Mouse (Mus musculus) liver, embryonic 11.5 days (tissue): ENCODE data around the gene Lrrk1. TPM values are rescaled to one million over a fixed set of nuclear protein-coding genes. Genes with fewer than 3 reads are reported as not detected.

Experiments used
- ATAC-seq: fragments of 200-750 bp; cut with Nextera tagmentation; replicated peaks from 2 replicates; pipeline ENCODE4 v1.8.0; 2017; ENCODE audit warnings: moderate number of reproducible peaks, mild to moderate bottlenecking, moderate TSS enrichment, moderate library complexity; ENCODE audit not compliant: low FRiP score
- DNase-seq: peaks from one replicate; pipeline ENCODE4 v3.0.0-alpha.2; 2017; ENCODE audit warnings: low spot score
- H3K27ac ChIP-seq: fragments of 300-500 bp; sonication (generic); 2 replicates; pipeline ENCODE4 v1.5.1; 2014; ENCODE audit warnings: mild to moderate bottlenecking, low read depth, low read length, control low read depth
- H3K27me3 ChIP-seq: fragments of 300-500 bp; sonication (generic); replicated peaks from 2 replicates; pipeline ENCODE4 v1.6.1; 2014; ENCODE audit warnings: low read length, mixed read lengths; ENCODE audit not compliant: control insufficient read depth, insufficient read depth
- H3K36me3 ChIP-seq: fragments of 300-500 bp; sonication (generic); 2 replicates; pipeline ENCODE4 v1.6.1; 2014; ENCODE audit warnings: mild to moderate bottlenecking, low read length, moderate library complexity, mixed read lengths; ENCODE audit not compliant: control insufficient read depth, insufficient read depth
- H3K4me1 ChIP-seq: fragments of 300-500 bp; sonication (generic); replicated peaks from 2 replicates; pipeline ENCODE4 v1.6.1; 2014; ENCODE audit warnings: low read length, mixed read lengths; ENCODE audit not compliant: control insufficient read depth, insufficient read depth
- H3K4me2 ChIP-seq: fragments of 300-500 bp; sonication (generic); 2 replicates; pipeline ENCODE4 v1.6.1; 2014; ENCODE audit warnings: mild to moderate bottlenecking, control low read depth, moderate library complexity
- H3K4me3 ChIP-seq: fragments of 300-500 bp; sonication (generic); 2 replicates; pipeline ENCODE4 v1.5.1; 2014; ENCODE audit warnings: low read depth, low read length, control low read depth
- H3K9ac ChIP-seq: fragments of 300-500 bp; sonication (generic); 2 replicates; pipeline ENCODE4 v1.6.1; 2014; ENCODE audit warnings: low read depth, low read length, control low read depth
- H3K9me3 ChIP-seq: fragments of 300-500 bp; sonication (generic); 2 replicates; pipeline ENCODE4 v1.6.1; 2016; ENCODE audit warnings: low read length, inconsistent platforms, mixed read lengths; ENCODE audit not compliant: control insufficient read depth
- WGBS: fragments of 180-500 bp; shearing (Covaris S2); extraction: QIAGEN DNeasy Blood & Tissue Kit; methylation state at CpG from one replicate; pipeline ENCODE4 v1.1.7; 2014; 5-methylcytosine and 5-hydroxymethylcytosine counted together
- polyA plus RNA-seq: library from polyadenylated mRNA; unstranded; fragments of >200 nt; fragmentation: Nextera tagmentation; extraction: Ambion mirVana; gene quantifications from 2 replicates; pipeline ENCODE4 v1.2.1, GENCODE M21; 2014

Gene Lrrk1
- polyA plus RNA-seq, 1 experiment from 2014 or later: 9.3 TPM

DNA sequence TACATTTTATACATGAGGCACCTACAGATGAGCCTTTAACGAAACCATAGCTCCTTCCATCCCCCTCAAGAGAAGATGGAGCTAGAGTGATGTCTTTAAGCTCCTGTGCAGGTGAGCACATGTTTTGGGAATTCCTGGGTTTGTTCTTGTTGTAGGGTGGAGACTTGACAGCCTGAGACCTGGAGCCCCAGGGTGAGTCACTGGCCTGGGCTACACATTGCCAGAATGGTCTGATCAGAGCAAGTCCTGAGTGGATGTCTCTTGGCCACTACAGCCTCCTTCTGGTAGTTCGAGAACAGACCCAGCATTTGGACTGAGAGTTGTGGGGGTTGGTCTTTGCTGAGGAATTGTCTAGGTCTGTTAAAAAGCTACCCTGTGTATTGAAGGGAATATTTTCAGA lies 186.5 kb downstream of the Lrrk1 start:
- no peaks in the 10 kb centered on the region for H3K27me3 ChIP-seq
- H3K4me3 ChIP-seq: no peak overlapping the region
- no peak overlapping the region for H3K4me2 ChIP-seq
- peaks cover 43% of the 10 kb centered on the region for H3K4me1 ChIP-seq
- no peak overlapping the region for H3K27ac ChIP-seq
- WGBS: 88% methylated on average over 2 of the region's 2 CpGs
- no peak for DNase-seq
- H3K9me3 ChIP-seq: no peaks in the 10 kb centered on the region
- no peak for ATAC-seq
- no peak overlapping the region for H3K9ac ChIP-seq
- H3K36me3 ChIP-seq: no peaks in the 10 kb centered on the region

DNA sequence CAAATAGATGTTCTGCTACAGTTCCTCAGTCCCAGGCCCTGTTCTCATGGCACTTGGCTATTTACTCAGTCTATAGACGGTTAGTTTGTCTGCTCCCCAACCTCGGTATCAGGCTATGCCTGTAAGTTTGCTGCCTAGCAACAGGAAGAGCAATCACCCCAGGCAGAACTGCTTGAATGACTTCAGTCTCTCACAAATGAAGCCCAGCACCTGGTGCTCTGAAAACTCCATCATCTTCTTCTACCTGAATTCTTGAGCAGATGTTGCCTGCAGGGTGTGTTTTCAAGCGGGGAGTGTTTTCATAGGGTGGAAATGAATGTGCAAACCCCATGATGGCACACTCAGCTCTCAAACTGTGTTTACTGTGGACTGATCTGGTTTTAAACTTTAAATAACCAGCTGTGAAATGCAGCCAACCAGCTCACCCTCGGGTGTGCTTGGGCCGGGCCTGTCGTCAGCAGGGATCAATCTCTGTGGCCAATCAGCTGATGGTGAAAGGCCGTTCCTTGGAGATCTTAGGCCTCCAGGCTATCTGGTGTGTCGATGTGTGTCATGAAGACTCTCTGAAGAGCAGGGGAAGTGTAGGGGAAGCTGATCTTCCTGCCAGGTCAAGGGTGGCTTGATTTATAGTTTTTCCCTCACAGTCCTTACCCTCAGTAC lies 187.2 kb downstream of the Lrrk1 start:
- DNase-seq (no peak), ATAC-seq (no peak)
- Histone ChIP-seq H3K27ac (peak overlapping the region; percentile 35; the same call in 1 of the 2 replicates), H3K4me3 (no peak overlapping the region), H3K4me2 (no peak overlapping the region), H3K9ac (no peak overlapping the region), H3K36me3 (no peaks in the 10 kb centered on the region), H3K4me1 (peaks cover 49% of the 10 kb centered on the region), H3K27me3 (no peaks in the 10 kb centered on the region), H3K9me3 (no peaks in the 10 kb centered on the region)
- WGBS: 28% methylated on average over 8 of the region's 8 CpGs

DNA sequence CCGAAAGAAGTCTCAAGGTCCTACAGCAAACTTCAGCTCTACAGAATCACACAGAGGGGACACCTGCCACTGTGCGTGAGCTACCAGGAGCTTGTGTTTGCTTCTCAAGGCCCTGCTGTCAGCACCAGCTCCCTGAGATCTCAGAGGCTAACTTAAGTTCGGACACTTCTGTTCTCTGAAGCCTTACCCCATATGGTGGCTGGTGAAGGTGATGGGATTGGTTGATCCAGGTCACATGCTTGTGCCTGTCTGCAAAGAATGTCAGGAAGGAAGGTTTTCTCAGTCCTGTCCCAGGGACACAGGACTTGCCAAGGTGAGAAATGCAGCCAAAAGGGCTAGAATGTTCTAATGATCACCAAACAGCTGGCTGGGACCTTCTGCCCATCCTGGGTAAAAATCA lies 187.8 kb downstream of the Lrrk1 start:
- no peaks in the 10 kb centered on the region for H3K36me3 ChIP-seq
- no peaks in the 10 kb centered on the region for H3K9me3 ChIP-seq
- no peak overlapping the region for H3K9ac ChIP-seq
- DNase-seq (no peak), ATAC-seq (no peak)
- peak overlapping the region; percentile 35; the same call in 1 of the 2 replicates for H3K27ac ChIP-seq
- H3K27me3 ChIP-seq: no peaks in the 10 kb centered on the region
- no peak overlapping the region for H3K4me2 ChIP-seq
- peaks cover 54% of the 10 kb centered on the region for H3K4me1 ChIP-seq
- no peak overlapping the region for H3K4me3 ChIP-seq
- WGBS: 77% methylated on average over 3 of the region's 3 CpGs

DNA sequence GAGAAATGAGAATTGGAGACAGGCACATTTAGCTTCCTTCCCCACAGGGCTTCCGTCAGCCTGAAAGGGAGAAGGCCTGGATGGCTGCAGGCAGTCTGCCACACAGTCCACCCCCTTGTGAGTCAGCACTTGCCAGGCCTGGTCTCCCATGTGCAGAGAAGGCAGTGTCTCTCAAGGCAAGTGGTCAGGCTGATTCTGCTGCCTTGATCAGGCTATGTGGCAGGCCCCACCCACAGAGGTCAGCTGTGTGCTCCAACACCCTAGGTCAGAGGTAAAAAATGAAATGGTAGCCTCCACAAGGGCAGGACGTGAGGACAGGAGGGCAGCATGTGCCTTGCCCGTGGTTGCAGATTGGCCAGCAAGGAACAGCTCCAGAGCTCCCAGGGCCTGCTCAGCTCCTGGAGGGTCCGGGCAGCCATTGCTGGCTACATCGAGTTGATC lies 188.7 kb downstream of the Lrrk1 start:
- WGBS: 56% methylated on average over 5 of the region's 5 CpGs
- peaks cover 63% of the 10 kb centered on the region for H3K4me1 ChIP-seq
- DNase-seq (no peak), ATAC-seq (peak; percentile 27)
- no peak overlapping the region for H3K4me3 ChIP-seq
- H3K27ac ChIP-seq: peak overlapping the region; percentile 52
- peak overlapping the region; percentile 31 for H3K9ac ChIP-seq
- H3K9me3 ChIP-seq: no peaks in the 10 kb centered on the region
- H3K27me3 ChIP-seq: no peaks in the 10 kb centered on the region
- H3K36me3 ChIP-seq: no peaks in the 10 kb centered on the region
- no peak overlapping the region for H3K4me2 ChIP-seq

DNA sequence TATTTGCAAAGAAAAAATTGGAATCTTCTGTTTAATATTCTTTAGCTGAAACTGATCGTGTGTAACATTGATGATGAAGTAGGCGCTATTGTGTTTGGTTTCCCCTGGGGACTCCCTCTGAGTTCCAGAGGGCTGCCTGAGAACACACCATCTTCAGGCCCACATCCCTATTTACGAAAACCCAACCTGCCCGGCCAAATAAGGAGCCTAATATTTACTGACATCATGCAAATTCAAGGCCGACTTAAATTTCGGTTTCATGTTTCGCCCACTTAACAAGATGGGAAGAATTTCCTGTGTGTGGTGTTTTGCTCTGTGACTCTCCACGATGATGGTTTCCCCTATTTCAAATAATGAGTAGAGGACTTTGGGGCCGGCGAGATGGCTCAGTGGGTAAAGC lies 189.7 kb downstream of the Lrrk1 start:
- no peaks in the 10 kb centered on the region for H3K27me3 ChIP-seq
- H3K9me3 ChIP-seq: no peaks in the 10 kb centered on the region
- 83% methylated on average over 10 of the region's 10 CpGs for WGBS
- no peak overlapping the region for H3K4me3 ChIP-seq
- ATAC-seq: no peak
- no peaks in the 10 kb centered on the region for H3K36me3 ChIP-seq
- H3K4me2 ChIP-seq: no peak overlapping the region
- no peak for DNase-seq
- H3K9ac ChIP-seq: no peak overlapping the region
- peaks cover 71% of the 10 kb centered on the region for H3K4me1 ChIP-seq
- H3K27ac ChIP-seq: no peak overlapping the region; the same call in 1 of the 2 replicates

DNA sequence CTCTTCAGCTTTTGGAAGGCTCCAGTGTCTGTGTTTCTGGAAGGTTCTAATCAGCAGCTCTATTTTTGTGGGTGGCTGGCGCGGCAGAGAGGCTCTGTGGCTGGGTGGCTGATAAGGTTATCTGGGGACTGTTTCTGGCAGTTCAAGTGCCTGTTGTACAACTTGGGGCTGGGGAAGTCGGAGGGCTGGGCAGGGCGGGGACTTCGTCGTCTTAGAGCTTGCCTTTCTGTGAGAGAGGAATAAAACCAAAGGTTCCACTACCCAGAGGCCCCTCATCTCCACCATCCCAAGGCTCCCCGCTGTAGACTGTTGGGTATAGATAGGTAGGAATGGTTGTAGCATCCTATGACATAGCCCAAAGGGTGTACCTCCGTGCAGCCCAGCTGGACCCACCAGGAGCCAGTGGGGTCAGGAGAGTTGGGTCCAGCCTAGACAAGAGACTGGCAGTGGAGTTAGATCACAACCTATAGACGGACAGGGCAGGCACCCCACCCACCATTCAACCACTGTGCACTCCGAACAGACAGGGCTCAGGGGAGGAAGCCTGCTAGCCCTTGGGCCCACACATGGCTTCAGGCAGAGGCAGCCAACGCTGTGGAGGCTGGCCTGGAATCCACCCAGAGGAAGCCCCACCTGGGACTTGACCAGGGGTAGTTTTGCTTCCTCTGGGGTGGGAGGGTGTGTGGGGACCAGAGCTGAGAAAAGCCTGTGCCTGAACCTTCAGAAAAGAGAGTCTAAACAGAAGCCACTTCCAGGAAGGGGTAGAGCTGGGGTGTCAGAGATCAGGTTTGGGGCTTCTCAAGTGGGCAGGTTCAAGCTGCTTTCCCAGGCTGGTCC lies 191.3 kb downstream of the Lrrk1 start:
- Histone ChIP-seq H3K4me2 (peak overlapping the region; percentile 53), H3K4me3 (no peak overlapping the region), H3K36me3 (no peaks in the 10 kb centered on the region), H3K4me1 (peaks cover 73% of the 10 kb centered on the region), H3K9me3 (no peaks in the 10 kb centered on the region), H3K27ac (peak overlapping the region; percentile 100), H3K27me3 (no peaks in the 10 kb centered on the region), H3K9ac (peak overlapping the region; percentile 62)
- ATAC-seq: peak; percentile 91
- WGBS: 18% methylated on average over 11 of the region's 11 CpGs
- peak; percentile 75 for DNase-seq

DNA sequence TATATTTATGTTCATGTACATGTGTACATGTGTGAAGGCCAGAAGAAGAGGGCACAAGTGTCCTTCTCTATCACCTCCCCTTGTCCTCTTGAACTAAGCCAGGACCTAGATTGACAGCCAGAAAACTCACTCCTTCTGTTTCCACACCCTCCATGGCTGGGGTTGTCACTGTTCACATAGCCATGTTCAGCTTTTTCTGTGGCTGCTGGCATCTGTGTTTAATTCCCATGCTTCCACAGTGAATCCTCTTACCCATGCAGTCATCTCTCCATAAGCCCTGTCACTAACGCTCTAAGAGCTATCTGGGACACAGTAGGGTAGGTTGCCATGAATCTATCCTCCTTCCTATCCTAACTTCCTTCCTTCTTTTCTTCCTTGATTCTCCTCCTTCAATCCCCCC lies 192.3 kb downstream of the Lrrk1 start:
- Histone ChIP-seq H3K9ac (peak overlapping the region; percentile 35), H3K27me3 (no peaks in the 10 kb centered on the region), H3K9me3 (no peaks in the 10 kb centered on the region), H3K4me3 (no peak overlapping the region), H3K4me1 (peaks cover 68% of the 10 kb centered on the region), H3K4me2 (peak overlapping the region; percentile 35), H3K36me3 (no peaks in the 10 kb centered on the region), H3K27ac (peak overlapping the region; percentile 96)
- DNase-seq (no peak), ATAC-seq (no peak)
- WGBS: 29% methylated on average over 1 of the region's 1 CpGs

DNA sequence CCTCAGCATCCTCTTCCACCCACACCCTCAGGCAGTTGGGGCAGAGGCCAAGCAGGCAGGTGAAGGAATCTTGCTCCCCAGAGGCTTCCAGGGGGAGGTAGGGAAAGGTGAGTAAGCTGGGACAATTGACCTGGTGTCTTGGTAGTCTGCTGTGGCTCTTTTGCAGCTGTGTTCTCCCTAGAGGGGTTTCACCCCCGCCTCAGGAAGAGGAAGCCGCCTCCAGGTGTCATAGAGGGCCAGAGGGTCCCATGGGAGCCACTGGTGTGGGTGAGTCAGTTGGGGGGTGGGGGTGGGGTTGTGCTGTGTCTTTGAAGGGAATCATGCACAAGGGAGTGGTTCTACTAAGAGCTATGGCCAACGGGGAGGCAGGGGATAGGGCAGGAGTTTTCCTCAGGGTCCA lies 193.6 kb downstream of the Lrrk1 start:
- Histone ChIP-seq H3K27me3 (no peaks in the 10 kb centered on the region), H3K36me3 (no peaks in the 10 kb centered on the region), H3K4me1 (peaks cover 56% of the 10 kb centered on the region), H3K27ac (peak overlapping the region; percentile 19; the same call in 1 of the 2 replicates), H3K4me3 (no peak overlapping the region), H3K4me2 (no peak overlapping the region), H3K9ac (peak overlapping the region; percentile 28; the same call in 1 of the 2 replicates), H3K9me3 (no peaks in the 10 kb centered on the region)
- no peak for ATAC-seq
- 71% methylated on average over 3 of the region's 3 CpGs for WGBS
- no peak for DNase-seq
